Mouse (Mus musculus): Measurements from ENCODE around the gene Rnf19b.

DNA sequence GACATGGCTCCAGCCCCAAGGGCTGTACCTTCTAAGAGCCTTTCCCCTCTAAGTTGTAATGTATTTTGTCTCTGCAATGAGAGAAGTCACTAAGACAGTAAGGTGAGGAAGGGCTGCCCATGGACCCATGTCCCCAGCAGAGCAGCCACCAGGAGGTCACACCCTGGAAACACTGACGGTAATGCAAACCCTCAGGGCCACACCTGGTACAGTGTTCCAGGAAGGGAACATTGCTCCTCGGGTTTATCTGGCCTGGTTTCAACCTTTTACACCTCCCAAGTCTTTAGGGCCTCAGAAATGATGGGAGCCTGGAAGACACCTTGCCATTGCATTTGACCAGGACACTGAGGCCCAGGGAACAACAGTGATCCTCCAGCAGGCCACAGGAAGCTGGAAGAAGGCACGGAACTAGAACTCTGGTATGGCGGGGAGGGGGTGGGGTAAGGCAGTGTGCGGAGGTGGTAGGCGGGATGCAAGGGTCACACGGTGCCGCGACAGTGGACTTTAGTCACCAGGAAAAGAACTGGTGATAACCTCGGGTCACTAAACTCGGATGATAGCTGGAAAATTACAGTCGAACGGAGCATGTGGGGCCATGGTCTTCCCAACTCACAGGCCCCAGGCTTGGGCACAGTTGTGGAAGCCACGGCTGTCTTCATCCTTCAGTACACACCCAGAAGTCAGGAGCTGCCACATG, 44.2 kb downstream of the Rnf19b start:
- no peak for TF ChIP-seq TAL1 (conservative IDR thresholded peaks at IDR 0.05; ENCODE audit: low read depth, low read length)
- TF ChIP-seq GATA1 (IDR thresholded peaks at IDR 0.05; ENCODE audit: borderline replicate concordance, low read length): no peak
- TF ChIP-seq CTCF (IDR thresholded peaks at IDR 0.05; ENCODE audit: low read depth, low read length): no peak
